ENCODE assay signal across 10 mouse cellular contexts in the genomic region with DNA sequence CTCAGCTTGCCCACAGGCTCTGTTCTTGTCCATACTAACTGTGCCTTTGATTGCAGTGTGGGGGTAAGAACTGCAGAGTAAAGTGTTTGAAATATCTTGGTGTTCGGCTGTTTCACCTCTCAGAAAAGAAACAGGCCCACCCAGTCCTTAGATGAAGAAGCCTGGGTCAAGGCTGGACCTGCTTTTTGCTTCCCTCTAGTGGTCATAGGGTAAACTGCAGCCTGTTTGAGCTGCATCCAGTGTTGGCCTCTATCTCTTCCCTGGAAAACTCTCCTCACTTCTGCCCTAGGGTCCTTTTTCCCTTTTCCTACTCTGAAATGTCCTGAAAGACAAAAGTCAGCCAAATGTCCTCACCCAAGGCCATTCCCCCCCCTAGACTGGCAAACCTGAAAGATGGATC. TPM values are rescaled to one million over a fixed set of nuclear protein-coding genes. Genes with fewer than 3 reads are reported as not detected.
DNase-seq lines count a peak whose midpoint lies in the region; ATAC-seq and TF ChIP-seq lines count a peak whose summit lies in the region.
"Had no signal": no experiment of that assay in that cellular context is flagged by ENCODE, and none has a peak within 500 bp of the region (broad histone marks: within the 10 kb centered on the region; RNA-seq: fewer than 3 reads in every experiment).

No protein-coding gene starts in this region.

- no peaks in the 10 kb centered on the region for H3K9me3 ChIP-seq in kidney, postnatal 0 days (replicated peaks; ENCODE audit: low read length)
- no peaks in the 10 kb centered on the region for H3K9me3 ChIP-seq in kidney, embryonic 14.5 days (ENCODE audit: control insufficient read depth, low read length)
- no peaks in the 10 kb centered on the region for H3K9me3 ChIP-seq in CH12.LX (replicated peaks; ENCODE audit: low read length)
- H3K9me3 ChIP-seq: megakaryocyte, embryonic 14.5 days had no signal

- H3K36me3 ChIP-seq in kidney, postnatal 0 days (ENCODE audit: insufficient read depth, low read length) = no peaks in the 10 kb centered on the region
- H3K36me3 ChIP-seq in kidney, embryonic 14.5 days (ENCODE audit: control insufficient read depth, insufficient read depth, low read length) = no peaks in the 10 kb centered on the region
- no peaks in the 10 kb centered on the region for H3K36me3 ChIP-seq in CH12.LX (replicated peaks in 1 of 2; ENCODE audit: control insufficient read depth in 1 of 2, insufficient read depth in 1 of 2, low read length in 1 of 2)

- no peak overlapping the region for H3K4me3 ChIP-seq in kidney, postnatal 0 days (replicated peaks; ENCODE audit: low read depth, low read length)
- H3K4me3 ChIP-seq in kidney, embryonic 14.5 days (ENCODE audit: low read length) = no peak overlapping the region
- no peak overlapping the region for H3K4me3 ChIP-seq in CH12.LX (replicated peaks in 1 of 3; ENCODE audit: low read depth in 2 of 3, low read length in 2 of 3, poor library complexity in 1 of 3)
- H3K4me3 ChIP-seq: megakaryocyte, embryonic 14.5 days had no signal

- no peak for TF ChIP-seq POLR2A in CH12.LX (IDR thresholded peaks at IDR 0.05; ENCODE audit: low read depth, low read length)

- no peak overlapping the region for H3K27ac ChIP-seq in kidney, postnatal 0 days
- H3K27ac ChIP-seq in kidney, embryonic 14.5 days (ENCODE audit: low read depth, low read length) = no peak overlapping the region
- H3K27ac ChIP-seq in CH12.LX (ENCODE audit: insufficient read depth, low read depth) = no peak overlapping the region

- H3K4me2 ChIP-seq in kidney, postnatal 0 days (ENCODE audit: low read length) = no peak overlapping the region
- H3K4me2 ChIP-seq in kidney, embryonic 14.5 days (replicated peaks; ENCODE audit: low read depth, low read length) = no peak overlapping the region
- H3K4me2 ChIP-seq in CH12.LX (ENCODE audit: insufficient read depth, low read depth, poor library complexity, severe bottlenecking) = no peak overlapping the region

- no peak overlapping the region for H3K9ac ChIP-seq in kidney, postnatal 0 days (ENCODE audit: low read depth, low read length)
- H3K9ac ChIP-seq in kidney, embryonic 14.5 days (ENCODE audit: low read depth, low read length) = no peak overlapping the region
- no peak overlapping the region for H3K9ac ChIP-seq in CH12.LX (ENCODE audit: insufficient read depth, low read depth)

- peak; percentile 90 for TF ChIP-seq CTCF in kidney, postnatal 0 days (IDR thresholded peaks at IDR 0.05; ENCODE audit: low read depth)
- TF ChIP-seq CTCF in CH12.LX (conservative IDR thresholded peaks at IDR 0.05 in 1 of 2, IDR thresholded peaks at IDR 0.05 in 1 of 2; ENCODE audit: low read depth in 2 of 2, low read length in 2 of 2) = peak; percentile 79 to 96

- TF ChIP-seq EP300 in CH12.LX (IDR thresholded peaks at IDR 0.05; ENCODE audit: low read length) = no peak

- in situ Hi-C loops in CH12.LX (cut with MboI; ENCODE audit: low pct_ligation_motif_present, low pct_unique_long_range_greater_than_20kb, low sequenced_read_pairs) = loop anchor here (5.0 to 25.0 kb wide), 3 partner anchors 204 to 1329 kb away; a partner anchor contains a TSS

- dilution Hi-C loops in CH12.LX (cut with MboI; ENCODE audit: extremely low pct_ligation_motif_present, extremely low pct_unique_long_range_greater_than_20kb, low sequenced_read_pairs) = no loop called here

- TF ChIP-seq RAD21 in CH12.LX (IDR thresholded peaks at IDR 0.05; ENCODE audit: low read depth, low read length) = peak; percentile 65

- ATAC-seq in kidney, postnatal 0 days (replicated peaks; ENCODE audit: low FRiP score, low read depth) = no peak
- no peak for ATAC-seq in kidney, embryonic 14.5 days (ENCODE audit: low FRiP score, low TSS enrichment)
- 0 out of 2 replicates have a peak, but pooled peaks have one; percentile 31 for ATAC-seq in neutrophil, adult 5-6 weeks (ENCODE audit: extremely low read depth, insufficient number of reproducible peaks, low FRiP score, poor library complexity, severe bottlenecking)
- no peak; the same call in 1 of the 2 replicates for ATAC-seq in frontal cortex, adult (ENCODE audit: low TSS enrichment)

- no peaks in the 10 kb centered on the region; the same call in 1 of the 2 replicates for H3K4me1 ChIP-seq in kidney, postnatal 0 days (replicated peaks; ENCODE audit: insufficient read depth, low read length)
- H3K4me1 ChIP-seq in kidney, embryonic 14.5 days (ENCODE audit: control insufficient read depth, insufficient read depth, low read length) = 0 out of 2 replicates have a peak, but pooled peaks cover 5% of the 10 kb centered on the region
- H3K4me1 ChIP-seq in CH12.LX (ENCODE audit: control insufficient read depth in 1 of 2, insufficient read depth in 2 of 2) = peaks cover 6% of the 10 kb centered on the region in 2 experiments

- H3K79me2 ChIP-seq in CH12.LX (replicated peaks; ENCODE audit: control insufficient read depth, extremely low read depth, insufficient read depth, poor library complexity, severe bottlenecking) = no peaks in the 10 kb centered on the region

- H3K27me3 ChIP-seq in kidney, postnatal 0 days (ENCODE audit: insufficient read depth, low read length) = no peaks in the 10 kb centered on the region
- peaks cover 16% of the 10 kb centered on the region for H3K27me3 ChIP-seq in kidney, embryonic 14.5 days (ENCODE audit: control insufficient read depth, insufficient read depth, low read length)
- H3K27me3 ChIP-seq in CH12.LX (replicated peaks) = peaks cover 42% of the 10 kb centered on the region

- WGBS in kidney, postnatal 0 days = 26% methylated on average over 1 of the region's 1 CpGs
- WGBS in kidney, embryonic 14.5 days = 20% methylated on average over 1 of the region's 1 CpGs

- peak; percentile 73 for DNase-seq in kidney, postnatal 0 days (ENCODE audit: low spot score)
- DNase-seq in B cell, adult 2 months = peak; percentile 53 to 56
- peak; percentile 52 for DNase-seq in CH12.LX (ENCODE audit: extremely low read depth)
- peak; percentile 80 to 88 for DNase-seq in cerebellum, postnatal 10 days
- peak; percentile 54 for DNase-seq in hindlimb bud, embryonic 11.5 days (ENCODE audit: extremely low spot score, low read depth, low spot score)

TF ChIP-seq in CH12.LX, 34 proteins besides CTCF, POLR2A, EP300 and RAD21:
- TF ChIP-seq ZC3H11A (IDR thresholded peaks at IDR 0.05; ENCODE audit: low read depth, low read length) = no peak
- TF ChIP-seq UBTF (IDR thresholded peaks at IDR 0.05; ENCODE audit: low read depth, low read length) = no peak
- peak; percentile 61 for TF ChIP-seq SMC3 (IDR thresholded peaks at IDR 0.05; ENCODE audit: low read depth, low read length)
TF ChIP-seq in CH12.LX: peak in this region for 1.

RNA-seq across cellular contexts. Expression of a gene that starts 28.4 kb away (rescaled TPM):
- 1.2 and 1.5 TPM in 2 replicates for polyA plus RNA-seq in kidney, postnatal 0 days (2015; fragmentation: Nextera tagmentation; extraction: Ambion mirVana)
- polyA plus RNA-seq in kidney, embryonic 14.5 days (2014; fragmentation: Nextera tagmentation; extraction: Ambion mirVana) = 0.58 and 1.0 TPM in 2 replicates
- total RNA-seq in CH12.LX (2012; rRNA removed) (0.04 and 0.21 TPM in 2 replicates), CH12.LX (2014; rRNA removed) (0.11 TPM in 1 of 2 replicates, not detected in the other)
- polyA plus RNA-seq in CH12.LX (2012; ENCODE audit: insufficient read length, low read depth) = 0.31 TPM in 1 of 2 replicates, not detected in the other
- total RNA-seq in neutrophil, adult 5-6 weeks (2017) = 0.25 and 3.4 TPM in 2 replicates

RNA-seq across cellular contexts. Expression of a gene that starts 41.1 kb away (rescaled TPM):
- polyA plus RNA-seq in kidney, postnatal 0 days (2015; fragmentation: Nextera tagmentation; extraction: Ambion mirVana) = 383 TPM in 2 replicates
- 238 and 244 TPM in 2 replicates for polyA plus RNA-seq in kidney, embryonic 14.5 days (2014; fragmentation: Nextera tagmentation; extraction: Ambion mirVana)
- total RNA-seq in CH12.LX (2012; rRNA removed) (119 and 121 TPM in 2 replicates), CH12.LX (2014; rRNA removed) (111 and 124 TPM in 2 replicates)
- 179 and 203 TPM in 2 replicates for polyA plus RNA-seq in CH12.LX (2012; ENCODE audit: insufficient read length, low read depth)
- total RNA-seq in neutrophil, adult 5-6 weeks (2017) = 24.8 and 32.9 TPM in 2 replicates

RNA-seq across cellular contexts. Expression of a gene that starts 41.2 kb away (rescaled TPM):
- polyA plus RNA-seq in kidney, postnatal 0 days (2015; fragmentation: Nextera tagmentation; extraction: Ambion mirVana) = 0.27 and 0.62 TPM in 2 replicates
- polyA plus RNA-seq in kidney, embryonic 14.5 days (2014; fragmentation: Nextera tagmentation; extraction: Ambion mirVana) = 0.87 TPM in 1 of 2 replicates, not detected in the other
- total RNA-seq in CH12.LX (2012; rRNA removed) = 0.21 TPM in 1 of 2 replicates, not detected in the other
- total RNA-seq in CH12.LX (2014; rRNA removed) = 0.38 TPM in 1 of 2 replicates, not detected in the other
- polyA plus RNA-seq in CH12.LX (2012; ENCODE audit: insufficient read length, low read depth) = not detected in 2 replicates
- not detected in 2 replicates for total RNA-seq in neutrophil, adult 5-6 weeks (2017)
- total RNA-seq: gastrocnemius, postnatal 4 days had no signal
